Mouse (Mus musculus) brain, embryonic 14.5 days (tissue): ENCODE data around the gene 2810021J22Rik.

Source experiments
- CTCF ChIP-seq: fragments of 200-500 bp; IDR thresholded peaks from 2 replicates; pipeline ENCODE4 v1.5.1; 2012; ENCODE audit warnings: inconsistent platforms, mild to moderate bottlenecking, moderate library complexity, borderline replicate concordance; ENCODE audit not compliant: insufficient read depth, insufficient read length; ENCODE audit errors: extremely low read depth
- POLR2A ChIP-seq: fragments of 200-500 bp; IDR thresholded peaks from 2 replicates; pipeline ENCODE4 v1.6.1; 2012; ENCODE audit warnings: mild to moderate bottlenecking, inconsistent platforms, borderline replicate concordance; ENCODE audit not compliant: poor library complexity, insufficient read depth, insufficient read length, severe bottlenecking; ENCODE audit errors: extremely low read depth

GRCm38 (mm10) chr11:58883756-58884155, 16.7 kb downstream of the 2810021J22Rik start:
- TF ChIP-seq CTCF, result no peak
- no peak for TF ChIP-seq POLR2A
